Mouse (Mus musculus) testis, adult 2 months (tissue): ENCODE data around the gene Dtx3l. TPM values are rescaled to one million over a fixed set of nuclear protein-coding genes. Genes with fewer than 3 reads are reported as not detected.
"Not testable (repeated sequence)": the region's sequence is repeated elsewhere in the genome, so short reads cannot be mapped to it uniquely, and the experiment has no call there.

ENCODE experiments used
- H3K27ac ChIP-seq: fragments of 200-500 bp; 2 replicates; pipeline ENCODE4 v1.5.1; 2012; ENCODE audit warnings: low read depth, low read length; ENCODE audit not compliant: control insufficient read depth, insufficient read depth
- H3K27me3 ChIP-seq: fragments of 200-500 bp; 2 replicates; pipeline ENCODE4 v1.6.1; 2012; ENCODE audit warnings: mild to moderate bottlenecking, low read length, moderate library complexity; ENCODE audit not compliant: control insufficient read depth, insufficient read depth
- H3K36me3 ChIP-seq: fragments of 200-500 bp; 2 replicates; pipeline ENCODE4 v1.6.1; 2012; ENCODE audit warnings: mild to moderate bottlenecking, low read length; ENCODE audit not compliant: control insufficient read depth, insufficient read depth
- H3K4me1 ChIP-seq: fragments of 200-500 bp; 2 replicates; pipeline ENCODE4 v1.6.1; 2012; ENCODE audit warnings: low read length; ENCODE audit not compliant: control insufficient read depth, insufficient read depth
- H3K4me3 ChIP-seq: fragments of 200-500 bp; 2 replicates; pipeline ENCODE4 v1.5.1; 2012; ENCODE audit warnings: low read depth, mild to moderate bottlenecking, low read length, moderate library complexity, mixed read lengths; ENCODE audit not compliant: control insufficient read depth
- CTCF ChIP-seq: fragments of 200-500 bp; IDR thresholded peaks from 2 replicates; pipeline ENCODE4 v1.5.1; 2012; ENCODE audit warnings: low read depth, mild to moderate bottlenecking, inconsistent platforms, low read length, moderate library complexity; ENCODE audit not compliant: control insufficient read depth, insufficient read depth, insufficient replicate concordance
- POLR2A ChIP-seq: fragments of 200-500 bp; IDR thresholded peaks from 2 replicates; pipeline ENCODE4 v1.6.1; 2012; ENCODE audit warnings: low read depth, mild to moderate bottlenecking, inconsistent platforms, low read length, moderate library complexity; ENCODE audit not compliant: control insufficient read depth
- polyA plus RNA-seq: library from polyadenylated mRNA; depleted of rRNA; stranded (reverse); fragments of >200 nt; gene quantifications from 2 replicates; pipeline ENCODE4 v1.2.3, GENCODE M21; 2012

Dtx3l gene
- polyA plus RNA-seq, 1 experiment = 0.44 TPM

DNA sequence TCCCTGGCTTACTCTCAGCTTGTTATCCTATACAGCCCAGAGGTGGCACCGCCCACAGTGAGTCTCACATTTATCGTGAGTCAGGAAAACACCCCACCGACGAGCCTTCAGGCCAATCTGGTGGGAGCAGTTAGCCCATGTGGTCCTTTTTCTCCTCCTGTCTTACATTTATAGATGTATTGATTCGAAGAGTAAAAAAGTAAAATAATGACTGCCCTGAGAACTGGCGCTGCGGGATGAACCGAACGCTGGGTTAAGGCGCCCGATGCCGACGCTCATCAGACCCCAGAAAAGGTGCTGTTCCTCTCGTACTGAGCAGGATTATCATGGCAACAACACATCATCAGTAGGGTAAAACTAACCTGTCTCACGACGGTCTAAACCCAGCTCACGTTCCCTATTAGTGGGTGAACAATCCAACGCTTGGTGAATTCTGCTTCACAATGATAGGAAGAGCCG lies 42.4 kb upstream of the Dtx3l start:
- H3K4me3 ChIP-seq = no peak overlapping the region; the same call in 1 of the 2 replicates

DNA sequence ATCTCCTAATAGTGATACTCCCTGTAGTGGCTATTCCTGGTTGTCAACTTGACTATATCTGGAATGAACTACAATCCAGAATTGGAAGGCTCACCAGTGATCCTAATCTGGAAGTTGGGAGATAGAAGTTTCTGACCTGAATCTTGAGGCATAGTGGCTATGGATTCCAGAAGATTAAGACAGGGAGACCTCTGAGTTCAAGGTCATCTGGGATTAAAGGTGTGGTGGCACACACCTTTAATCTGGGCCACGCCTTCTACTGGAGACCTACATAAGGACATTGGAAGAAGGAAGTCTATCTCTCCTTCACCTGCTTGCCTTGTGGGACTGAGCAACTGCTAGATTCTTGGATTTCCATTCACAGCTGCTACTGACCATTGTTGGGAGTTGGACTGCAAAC lies 39.5 kb upstream of the Dtx3l start, which contains the start of gene Kpna1:
Kpna1 (plus strand) TSS at position 301 of the 400 bp plus-strand sequence.
- H3K27ac ChIP-seq, H3K4me3 ChIP-seq, H3K36me3 ChIP-seq, H3K27me3 ChIP-seq, H3K4me1 ChIP-seq: not testable (repeated sequence)

More for the DNA sequence above, 42.4 kb upstream of the Dtx3l start:
- H3K4me1 ChIP-seq = peaks cover 5% of the 10 kb centered on the region
- H3K36me3 ChIP-seq = no peaks in the 10 kb centered on the region
- no peaks in the 10 kb centered on the region for H3K27me3 ChIP-seq
- no peak overlapping the region for H3K27ac ChIP-seq
- no peak for TF ChIP-seq CTCF
- no peak for TF ChIP-seq POLR2A

DNA sequence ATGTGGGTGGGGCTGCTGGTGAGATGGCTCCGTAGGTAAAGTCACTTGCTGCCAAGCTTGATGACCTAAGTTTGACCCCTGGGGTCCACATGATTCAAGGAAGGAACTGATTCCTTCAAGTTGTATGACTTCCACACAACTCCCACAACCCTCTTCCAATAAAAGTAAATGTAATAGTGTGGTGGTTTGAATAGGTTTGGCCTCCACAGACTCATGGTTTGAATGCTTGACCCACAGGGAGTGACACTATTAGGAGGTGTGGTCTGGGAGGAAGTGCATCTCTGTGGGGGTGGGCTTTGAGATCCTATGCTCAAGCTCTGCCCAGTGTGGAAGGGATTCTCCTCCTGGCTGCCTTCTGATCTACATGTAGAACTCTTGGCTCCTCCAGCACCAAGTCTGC lies 35.1 kb upstream of the Dtx3l start:
- TF ChIP-seq CTCF = no peak
- no peaks in the 10 kb centered on the region for H3K4me1 ChIP-seq
- no peak overlapping the region for H3K4me3 ChIP-seq
- H3K27ac ChIP-seq = no peak overlapping the region
- no peaks in the 10 kb centered on the region for H3K27me3 ChIP-seq
- no peaks in the 10 kb centered on the region for H3K36me3 ChIP-seq

DNA sequence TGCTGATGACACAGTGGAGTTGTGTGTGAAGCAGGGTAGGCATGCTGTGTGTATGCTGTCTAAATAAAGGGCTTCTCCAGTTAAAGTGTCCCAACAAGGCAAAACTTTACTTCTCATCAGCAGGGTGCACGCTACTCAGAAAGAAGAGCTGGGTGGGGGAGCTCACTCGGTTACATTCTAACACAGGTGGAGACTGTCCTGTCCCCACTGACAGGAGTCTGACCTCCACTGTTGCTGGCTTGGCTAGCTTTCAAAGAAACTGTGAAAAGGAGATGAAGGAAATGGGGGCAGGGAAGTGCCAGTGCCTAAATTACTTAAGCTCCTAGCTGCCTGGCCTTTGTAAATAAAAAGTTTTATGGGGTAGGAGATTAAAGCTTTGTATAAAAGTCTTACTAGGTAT lies 29.2 kb upstream of the Dtx3l start:
- H3K27ac ChIP-seq = no peak overlapping the region
- H3K36me3 ChIP-seq = no peaks in the 10 kb centered on the region
- no peak for TF ChIP-seq POLR2A
- TF ChIP-seq CTCF = no peak
- no peaks in the 10 kb centered on the region for H3K27me3 ChIP-seq
- H3K4me1 ChIP-seq = no peaks in the 10 kb centered on the region
- no peak overlapping the region for H3K4me3 ChIP-seq

DNA sequence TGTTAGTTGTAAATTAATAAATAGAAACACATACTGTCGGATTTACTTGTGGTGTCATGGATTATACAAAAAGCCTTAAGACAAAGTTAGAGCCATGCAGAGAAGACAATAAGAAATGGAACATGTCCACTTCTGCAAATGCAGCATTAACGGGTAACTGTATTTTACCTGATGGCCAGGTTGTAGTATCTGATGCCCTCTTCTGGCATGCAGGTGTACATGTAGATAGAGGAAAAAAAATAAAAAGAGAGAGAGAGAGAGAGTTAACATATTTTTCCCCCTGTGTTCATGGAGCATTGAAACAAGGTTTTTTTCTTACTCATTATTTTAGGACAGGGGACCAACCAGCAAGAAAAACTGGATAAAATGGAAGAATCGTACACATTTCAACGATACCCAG lies 28.4 kb upstream of the Dtx3l start:
- Histone ChIP-seq H3K4me3 (no peak overlapping the region), H3K27me3 (no peaks in the 10 kb centered on the region), H3K27ac (no peak overlapping the region), H3K4me1 (no peaks in the 10 kb centered on the region), H3K36me3 (no peaks in the 10 kb centered on the region)
- no peak for TF ChIP-seq CTCF
- TF ChIP-seq POLR2A = no peak

DNA sequence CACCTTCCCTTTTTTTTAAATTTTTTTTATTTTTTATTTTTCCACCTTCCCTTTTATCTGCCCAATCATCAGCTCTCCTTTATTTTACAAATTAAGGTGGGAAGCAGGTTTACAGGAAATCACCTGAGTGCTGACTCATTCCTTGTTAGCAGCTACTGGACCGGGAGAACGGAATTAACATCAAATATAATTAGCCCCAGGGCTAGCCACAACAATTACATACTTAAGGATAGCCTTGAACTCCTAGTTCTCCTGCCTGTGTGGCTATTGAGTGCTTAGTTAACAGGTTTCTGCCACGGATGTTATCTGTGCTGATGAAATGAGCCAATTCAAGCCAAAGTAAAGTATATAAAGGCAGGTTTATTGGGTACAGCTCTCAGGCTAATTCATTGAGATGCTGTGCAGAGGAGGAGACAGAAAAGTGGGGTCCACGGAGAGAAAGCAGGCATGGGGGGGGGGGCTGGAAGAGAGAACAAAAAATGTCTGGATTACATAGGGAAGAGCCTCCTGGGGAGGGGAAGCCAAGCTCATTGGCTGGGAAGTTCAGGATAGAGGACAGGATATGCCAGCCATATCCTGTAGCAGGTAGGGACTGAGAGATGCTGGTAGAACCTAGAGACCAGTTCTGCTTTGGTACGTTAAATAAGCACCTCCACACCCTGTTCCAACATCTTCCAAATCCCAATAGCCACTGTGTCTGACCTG lies 27.6 kb upstream of the Dtx3l start:
- H3K4me1 ChIP-seq = no peaks in the 10 kb centered on the region
- no peaks in the 10 kb centered on the region for H3K36me3 ChIP-seq
- H3K4me3 ChIP-seq = no peak overlapping the region
- no peak overlapping the region for H3K27ac ChIP-seq
- H3K27me3 ChIP-seq = no peaks in the 10 kb centered on the region
- no peak for TF ChIP-seq CTCF
- no peak for TF ChIP-seq POLR2A

DNA sequence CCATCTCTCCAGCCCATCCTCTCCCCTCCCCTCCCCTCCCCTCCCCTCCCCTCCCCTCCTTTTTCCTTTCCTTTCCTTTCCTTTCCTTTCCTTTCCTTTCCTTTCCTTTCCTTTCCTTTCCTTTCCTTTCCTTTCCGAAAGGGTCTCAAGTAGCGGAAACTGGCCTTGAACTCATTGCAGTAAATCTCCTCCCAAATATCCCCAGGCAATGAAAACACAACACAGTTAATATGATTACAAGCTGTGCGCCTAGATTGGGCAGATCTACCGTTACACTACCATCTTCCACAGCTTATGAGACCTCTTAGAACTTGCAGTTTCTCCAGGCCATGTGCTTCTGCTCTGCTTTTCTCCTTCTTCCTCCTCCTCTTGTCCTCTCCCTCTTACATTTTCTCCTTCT lies 27.0 kb upstream of the Dtx3l start:
- not testable (repeated sequence) for H3K27ac ChIP-seq, H3K4me3 ChIP-seq, H3K36me3 ChIP-seq, H3K27me3 ChIP-seq, H3K4me1 ChIP-seq

DNA sequence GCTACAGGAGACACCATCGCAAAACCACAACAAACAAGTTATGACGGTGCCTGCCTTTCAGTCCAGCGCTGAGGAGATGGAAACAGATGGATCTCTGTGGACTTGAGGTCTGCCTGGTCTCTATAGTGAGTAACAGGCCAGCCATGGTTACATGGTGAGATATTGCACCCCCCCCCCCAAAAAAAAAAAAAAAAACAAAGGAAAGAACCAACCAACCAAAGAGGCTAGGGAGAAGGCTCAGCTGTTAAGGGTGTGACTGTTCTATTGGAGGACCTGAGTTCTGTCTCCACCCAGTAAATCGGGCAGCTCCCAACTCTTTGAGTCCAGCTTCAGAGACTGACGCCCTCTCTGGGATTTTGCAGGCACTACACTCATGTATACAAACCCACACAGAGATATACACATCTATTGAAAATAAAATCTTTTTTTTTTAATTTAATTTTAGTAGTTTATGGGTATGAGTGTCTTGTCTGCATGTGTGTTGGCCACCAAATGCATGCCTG lies 13.7 kb upstream of the Dtx3l start:
- no peaks in the 10 kb centered on the region for H3K36me3 ChIP-seq
- no peak overlapping the region for H3K27ac ChIP-seq
- H3K27me3 ChIP-seq = no peaks in the 10 kb centered on the region
- H3K4me1 ChIP-seq = no peaks in the 10 kb centered on the region
- H3K4me3 ChIP-seq = no peak overlapping the region
- TF ChIP-seq POLR2A (no peak), CTCF (no peak)
